Mouse (Mus musculus): ENCODE data around the gene Rabgap1l. TPM values are rescaled to one million over a fixed set of nuclear protein-coding genes. Genes with fewer than 3 reads are reported as not detected.

Rabgap1l gene
- polyA plus RNA-seq, 1 experiment from 2014 or later = 12.0 TPM

GRCm38 (mm10) chr1:160460346-160460745, 332.7 kb downstream of the Rabgap1l start:
- no peak for DNase-seq (ENCODE audit: low spot score)
- TF ChIP-seq CTCF (IDR thresholded peaks at IDR 0.05; ENCODE audit: low read depth) = no peak
- H3K27me3 ChIP-seq (ENCODE audit: insufficient read depth, low read length) = no peaks in the 10 kb centered on the region
- H3K27ac ChIP-seq = no peak overlapping the region
- no peak overlapping the region for H3K4me3 ChIP-seq (replicated peaks; ENCODE audit: low read depth, low read length)
- 92% methylated on average over 1 of the region's 1 CpGs for WGBS
- H3K9me3 ChIP-seq (replicated peaks; ENCODE audit: low read length) = no peaks in the 10 kb centered on the region
- no peaks in the 10 kb centered on the region for H3K36me3 ChIP-seq (ENCODE audit: insufficient read depth, low read length)
- no peaks in the 10 kb centered on the region for H3K4me1 ChIP-seq (replicated peaks; ENCODE audit: insufficient read depth, low read length)
- no peak for ATAC-seq (replicated peaks; ENCODE audit: low FRiP score, low read depth)
- no peak overlapping the region for H3K9ac ChIP-seq (ENCODE audit: low read depth, low read length)
- no peak overlapping the region for H3K4me2 ChIP-seq (ENCODE audit: low read length)

GRCm38 (mm10) chr1:160451663-160452062, 341.3 kb downstream of the Rabgap1l start:
- WGBS = 72% methylated on average over 2 of the region's 2 CpGs
- no peak for TF ChIP-seq CTCF (IDR thresholded peaks at IDR 0.05; ENCODE audit: low read depth)
- Histone ChIP-seq H3K27me3 (ENCODE audit: insufficient read depth, low read length) (no peaks in the 10 kb centered on the region), H3K4me1 (replicated peaks; ENCODE audit: insufficient read depth, low read length) (no peaks in the 10 kb centered on the region), H3K9ac (ENCODE audit: low read depth, low read length) (no peak overlapping the region), H3K27ac (no peak overlapping the region), H3K36me3 (ENCODE audit: insufficient read depth, low read length) (no peaks in the 10 kb centered on the region), H3K4me3 (replicated peaks; ENCODE audit: low read depth, low read length) (no peak overlapping the region), H3K9me3 (replicated peaks; ENCODE audit: low read length) (no peaks in the 10 kb centered on the region), H3K4me2 (ENCODE audit: low read length) (no peak overlapping the region)
- no peak for ATAC-seq (replicated peaks; ENCODE audit: low FRiP score, low read depth)
- DNase-seq (ENCODE audit: low spot score) = no peak

GRCm38 (mm10) chr1:160448681-160449080, 344.3 kb downstream of the Rabgap1l start:
- Histone ChIP-seq H3K9me3 (replicated peaks; ENCODE audit: low read length) (no peaks in the 10 kb centered on the region), H3K9ac (ENCODE audit: low read depth, low read length) (no peak overlapping the region), H3K27ac (no peak overlapping the region), H3K4me2 (ENCODE audit: low read length) (no peak overlapping the region), H3K4me3 (replicated peaks; ENCODE audit: low read depth, low read length) (no peak overlapping the region), H3K36me3 (ENCODE audit: insufficient read depth, low read length) (no peaks in the 10 kb centered on the region), H3K4me1 (replicated peaks; ENCODE audit: insufficient read depth, low read length) (no peaks in the 10 kb centered on the region), H3K27me3 (ENCODE audit: insufficient read depth, low read length) (no peaks in the 10 kb centered on the region)
- ATAC-seq (replicated peaks; ENCODE audit: low FRiP score, low read depth) (no peak), DNase-seq (ENCODE audit: low spot score) (no peak)
- no peak for TF ChIP-seq CTCF (IDR thresholded peaks at IDR 0.05; ENCODE audit: low read depth)
- 58% methylated on average over 2 of the region's 2 CpGs for WGBS

GRCm38 (mm10) chr1:160446823-160447222, 346.2 kb downstream of the Rabgap1l start:
- DNase-seq (ENCODE audit: low spot score) = no peak
- H3K4me3 ChIP-seq (replicated peaks; ENCODE audit: low read depth, low read length) = no peak overlapping the region
- H3K4me1 ChIP-seq (replicated peaks; ENCODE audit: insufficient read depth, low read length) = no peaks in the 10 kb centered on the region
- no peak for ATAC-seq (replicated peaks; ENCODE audit: low FRiP score, low read depth)
- WGBS = 77% methylated on average over 1 of the region's 1 CpGs
- no peaks in the 10 kb centered on the region for H3K27me3 ChIP-seq (ENCODE audit: insufficient read depth, low read length)
- no peak overlapping the region for H3K4me2 ChIP-seq (ENCODE audit: low read length)
- no peak overlapping the region for H3K27ac ChIP-seq
- H3K9me3 ChIP-seq (replicated peaks; ENCODE audit: low read length) = no peaks in the 10 kb centered on the region
- TF ChIP-seq CTCF (IDR thresholded peaks at IDR 0.05; ENCODE audit: low read depth) = no peak
- H3K36me3 ChIP-seq (ENCODE audit: insufficient read depth, low read length) = no peaks in the 10 kb centered on the region
- H3K9ac ChIP-seq (ENCODE audit: low read depth, low read length) = no peak overlapping the region

DNA sequence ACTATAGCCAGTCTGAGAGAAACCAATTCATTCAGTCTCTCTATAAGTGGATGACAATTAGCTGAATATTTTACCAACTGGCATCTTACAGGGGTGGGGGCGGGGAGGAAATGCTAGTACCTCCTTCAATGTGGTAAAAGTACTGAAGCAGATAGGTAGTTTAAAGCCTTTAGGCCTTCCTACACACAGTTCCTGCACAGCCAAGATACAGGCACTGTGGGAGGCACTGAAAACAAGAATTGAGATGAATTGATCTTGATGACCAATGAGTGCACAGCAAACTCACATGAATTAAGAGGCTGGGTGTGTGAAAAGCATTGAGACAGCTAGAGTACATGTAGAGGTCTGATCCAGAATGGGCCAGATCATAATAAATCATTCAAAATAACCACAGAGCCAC, 349.5 kb downstream of the Rabgap1l start:
- no peak for DNase-seq (ENCODE audit: low spot score)
- H3K9me3 ChIP-seq (replicated peaks; ENCODE audit: low read length) = no peaks in the 10 kb centered on the region
- H3K4me1 ChIP-seq (replicated peaks; ENCODE audit: insufficient read depth, low read length) = no peaks in the 10 kb centered on the region
- no peaks in the 10 kb centered on the region for H3K36me3 ChIP-seq (ENCODE audit: insufficient read depth, low read length)
- ATAC-seq (replicated peaks; ENCODE audit: low FRiP score, low read depth) = no peak
- no peak overlapping the region for H3K4me2 ChIP-seq (ENCODE audit: low read length)
- TF ChIP-seq CTCF (IDR thresholded peaks at IDR 0.05; ENCODE audit: low read depth) = no peak
- WGBS = 81% methylated on average over 1 of the region's 1 CpGs
- H3K27me3 ChIP-seq (ENCODE audit: insufficient read depth, low read length) = no peaks in the 10 kb centered on the region
- no peak overlapping the region for H3K27ac ChIP-seq
- H3K4me3 ChIP-seq (replicated peaks; ENCODE audit: low read depth, low read length) = no peak overlapping the region
- H3K9ac ChIP-seq (ENCODE audit: low read depth, low read length) = no peak overlapping the region

DNA sequence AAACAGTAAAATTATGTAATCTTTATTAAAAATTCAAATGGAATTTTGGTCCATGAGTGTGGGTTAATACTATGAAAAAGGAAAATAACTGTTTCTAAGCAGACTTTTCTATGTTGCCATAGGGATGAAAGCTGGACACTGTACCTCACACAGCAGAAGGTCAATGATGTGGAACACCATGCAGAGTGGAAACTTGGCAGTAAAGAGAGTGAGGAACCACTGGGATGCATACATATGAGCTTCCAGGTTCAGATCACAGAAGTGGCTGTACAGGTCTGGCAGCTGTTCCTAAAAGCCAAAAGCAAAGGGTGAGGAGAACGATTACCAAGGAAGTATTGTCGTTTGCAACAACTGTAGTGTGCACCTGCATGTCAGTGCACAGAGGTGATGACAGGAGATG, 351.3 kb downstream of the Rabgap1l start:
- Histone ChIP-seq H3K9ac (ENCODE audit: low read depth, low read length) (no peak overlapping the region), H3K27ac (no peak overlapping the region), H3K4me3 (replicated peaks; ENCODE audit: low read depth, low read length) (no peak overlapping the region), H3K4me1 (replicated peaks; ENCODE audit: insufficient read depth, low read length) (no peaks in the 10 kb centered on the region), H3K27me3 (ENCODE audit: insufficient read depth, low read length) (no peaks in the 10 kb centered on the region), H3K9me3 (replicated peaks; ENCODE audit: low read length) (no peaks in the 10 kb centered on the region), H3K36me3 (ENCODE audit: insufficient read depth, low read length) (no peaks in the 10 kb centered on the region), H3K4me2 (ENCODE audit: low read length) (no peak overlapping the region)
- TF ChIP-seq CTCF (IDR thresholded peaks at IDR 0.05; ENCODE audit: low read depth) = no peak
- DNase-seq (ENCODE audit: low spot score) (no peak), ATAC-seq (replicated peaks; ENCODE audit: low FRiP score, low read depth) (no peak)
- WGBS = 64% methylated on average over 2 of the region's 2 CpGs

- DNase-seq (ENCODE audit: low spot score) = no peak
- TF ChIP-seq CTCF (IDR thresholded peaks at IDR 0.05; ENCODE audit: low read depth) = no peak
- ATAC-seq (replicated peaks; ENCODE audit: low FRiP score, low read depth) = no peak
Measured at GRCm38 (mm10) chr1:160441161-160441560, 351.9 kb downstream of the Rabgap1l start.

More at GRCm38 (mm10) chr1:160441161-160441560, 351.9 kb downstream of the Rabgap1l start:
- WGBS = 75% methylated on average over 5 of the region's 5 CpGs
- H3K27ac ChIP-seq = no peak overlapping the region
- H3K36me3 ChIP-seq (ENCODE audit: insufficient read depth, low read length) = no peaks in the 10 kb centered on the region
- no peak overlapping the region for H3K4me3 ChIP-seq (replicated peaks; ENCODE audit: low read depth, low read length)
- H3K9ac ChIP-seq (ENCODE audit: low read depth, low read length) = no peak overlapping the region
- H3K4me1 ChIP-seq (replicated peaks; ENCODE audit: insufficient read depth, low read length) = no peaks in the 10 kb centered on the region
- no peaks in the 10 kb centered on the region for H3K27me3 ChIP-seq (ENCODE audit: insufficient read depth, low read length)
- H3K9me3 ChIP-seq (replicated peaks; ENCODE audit: low read length) = no peaks in the 10 kb centered on the region
- no peak overlapping the region for H3K4me2 ChIP-seq (ENCODE audit: low read length)

All from kidney, postnatal 0 days (tissue).